ENCODE assay signal across 12 mouse cellular contexts in the genomic region with DNA sequence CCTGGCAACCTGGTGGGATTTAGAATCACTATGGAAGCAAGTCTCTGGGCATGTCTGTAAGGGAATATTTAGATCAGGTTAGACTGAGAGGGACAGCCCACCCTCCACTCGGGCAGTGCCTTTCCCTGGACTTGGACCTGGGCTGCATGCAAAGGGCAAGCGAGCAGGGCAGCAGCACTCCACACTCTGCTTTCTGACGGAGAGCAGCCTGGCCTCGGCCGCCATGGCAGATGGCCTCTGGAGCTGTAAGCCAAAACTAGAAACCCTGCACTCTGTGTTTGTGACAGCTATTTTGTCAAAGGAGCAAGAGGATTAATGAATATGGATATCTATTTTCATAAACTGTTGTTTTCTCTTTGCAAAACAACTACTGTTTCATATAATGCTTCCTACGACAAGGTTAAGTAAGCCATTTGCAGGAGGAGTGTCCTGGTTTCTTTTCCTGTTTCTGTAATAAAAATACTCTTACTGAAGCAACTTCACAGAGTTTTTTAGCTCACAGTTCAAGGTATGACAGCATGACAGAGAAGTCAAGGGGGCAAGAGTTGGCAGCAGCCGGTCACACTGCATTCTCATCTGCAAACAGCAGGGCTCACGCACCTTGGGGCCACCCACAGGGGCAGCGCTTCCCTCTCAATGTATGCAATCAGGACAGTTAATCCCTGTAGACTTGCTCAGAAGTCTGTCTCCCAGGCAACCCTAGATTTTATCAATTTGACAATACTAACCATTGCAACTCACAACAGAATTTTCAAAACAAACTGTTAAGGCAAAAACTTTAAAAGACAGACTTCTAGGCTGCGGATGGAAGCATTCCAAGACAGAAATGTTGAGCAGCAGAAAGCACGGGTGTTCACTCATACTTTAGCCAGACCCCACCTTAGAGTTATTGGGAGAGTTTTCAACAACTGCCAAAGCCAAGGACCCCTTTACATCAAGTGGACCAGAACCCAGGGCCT. TPM values are rescaled to one million over a fixed set of nuclear protein-coding genes. Genes with fewer than 3 reads are reported as not detected.
DNase-seq lines count a peak whose midpoint lies in the region; ATAC-seq lines count a peak whose summit lies in the region.
"Had no signal": no experiment of that assay in that cellular context is flagged by ENCODE, and none has a peak within 500 bp of the region (broad histone marks: within the 10 kb centered on the region; RNA-seq: fewer than 3 reads in every experiment).

No protein-coding gene starts in this region.

- no peak for ATAC-seq in heart, embryonic 13.5 days (ENCODE audit: extremely low read depth, insufficient number of reproducible peaks, low FRiP score, low TSS enrichment)
- peak; percentile 56; the same call in 1 of the 2 replicates for ATAC-seq in midbrain, embryonic 11.5 days (ENCODE audit: low FRiP score)
- ATAC-seq in midbrain, embryonic 13.5 days: no peak
- peak; percentile 34; the same call in 1 of the 2 replicates for ATAC-seq in megakaryocyte, adult 5-6 weeks (ENCODE audit: poor library complexity, severe bottlenecking)

- H3K9me3 ChIP-seq in heart, embryonic 13.5 days: no peaks in the 10 kb centered on the region
- no peaks in the 10 kb centered on the region for H3K9me3 ChIP-seq in midbrain, embryonic 11.5 days (ENCODE audit: control insufficient read depth, low read length)
- no peaks in the 10 kb centered on the region for H3K9me3 ChIP-seq in midbrain, embryonic 13.5 days

- no peak overlapping the region for H3K4me3 ChIP-seq in heart, embryonic 13.5 days
- no peak overlapping the region for H3K4me3 ChIP-seq in midbrain, embryonic 11.5 days (ENCODE audit: low read depth, low read length)
- H3K4me3 ChIP-seq in midbrain, embryonic 13.5 days (replicated peaks): no peak overlapping the region

- no peak for DNase-seq in heart, postnatal 14 days
- DNase-seq in midbrain, embryonic 11.5 days (ENCODE audit: low spot score, missing footprints): peak; percentile 85
- DNase-seq in cerebellum, adult 9-10 months: peak; percentile 83
- DNase-seq in gastrocnemius, adult 18-20 months (ENCODE audit: low spot score): no peak
- DNase-seq in kidney, postnatal 10 days: no peak
- DNase-seq: kidney, adult 8-10 months; lung, adult 2 months; right cerebral cortex, postnatal 4 days; thymus, adult 18-20 months had no signal

- no peaks in the 10 kb centered on the region for H3K27me3 ChIP-seq in heart, embryonic 13.5 days (replicated peaks)
- no peaks in the 10 kb centered on the region for H3K27me3 ChIP-seq in midbrain, embryonic 11.5 days (ENCODE audit: control insufficient read depth, insufficient read depth, low read length)
- H3K27me3 ChIP-seq in midbrain, embryonic 13.5 days: no peaks in the 10 kb centered on the region

- no peaks in the 10 kb centered on the region for H3K36me3 ChIP-seq in heart, embryonic 13.5 days
- no peaks in the 10 kb centered on the region for H3K36me3 ChIP-seq in midbrain, embryonic 11.5 days (ENCODE audit: control insufficient read depth, insufficient read depth, low read length)
- no peaks in the 10 kb centered on the region for H3K36me3 ChIP-seq in midbrain, embryonic 13.5 days

- no peak overlapping the region for H3K9ac ChIP-seq in heart, embryonic 13.5 days
- H3K9ac ChIP-seq in midbrain, embryonic 11.5 days (ENCODE audit: low read length): no peak overlapping the region
- no peak overlapping the region for H3K9ac ChIP-seq in midbrain, embryonic 13.5 days (replicated peaks)

- H3K27ac ChIP-seq in heart, embryonic 13.5 days (replicated peaks): peak overlapping the region; percentile 12; the same call in 1 of the 2 replicates
- no peak overlapping the region for H3K27ac ChIP-seq in midbrain, embryonic 11.5 days (ENCODE audit: low read depth, low read length)
- H3K27ac ChIP-seq in midbrain, embryonic 13.5 days: no peak overlapping the region; the same call in 1 of the 2 replicates

- intact Hi-C loops in heart, postnatal 14 days (cut with DNase I): no loop called here

- H3K4me2 ChIP-seq in heart, embryonic 13.5 days: no peak overlapping the region
- H3K4me2 ChIP-seq in midbrain, embryonic 11.5 days: no peak overlapping the region
- no peak overlapping the region for H3K4me2 ChIP-seq in midbrain, embryonic 13.5 days (replicated peaks)

- H3K4me1 ChIP-seq in heart, embryonic 13.5 days: peaks cover 73% of the 10 kb centered on the region
- peaks cover 20% of the 10 kb centered on the region for H3K4me1 ChIP-seq in midbrain, embryonic 11.5 days (ENCODE audit: control insufficient read depth, insufficient read depth, low read length)
- peaks cover 47% of the 10 kb centered on the region for H3K4me1 ChIP-seq in midbrain, embryonic 13.5 days (replicated peaks)

- 57% methylated on average over 11 of the region's 11 CpGs for WGBS in heart, embryonic 13.5 days
- WGBS in midbrain, embryonic 11.5 days: 51% methylated on average over 11 of the region's 11 CpGs
- 51% methylated on average over 11 of the region's 11 CpGs for WGBS in midbrain, embryonic 13.5 days

RNA-seq across cellular contexts. Expression of gene Sestd1, which starts 16.6 kb away (rescaled TPM):
- polyA plus RNA-seq in heart, embryonic 13.5 days (2015; fragmentation: Nextera tagmentation; extraction: Ambion mirVana): 8.1 and 8.4 TPM in 2 replicates
- 10 to 100 TPM; 23.5 to 25.0 TPM for total RNA-seq in heart, postnatal 14 days (2021)
- polyA plus RNA-seq in midbrain, embryonic 11.5 days (2014; fragmentation: Nextera tagmentation; extraction: Ambion mirVana): 24.8 and 27.3 TPM in 2 replicates
- polyA plus RNA-seq in midbrain, embryonic 13.5 days (2015; fragmentation: Nextera tagmentation; extraction: Ambion mirVana): 28.2 and 28.7 TPM in 2 replicates
- 13.9 and 15.8 TPM in 2 replicates for total RNA-seq in megakaryocyte, adult 5-6 weeks (2015)
- 21.1 and 25.6 TPM in 2 replicates for total RNA-seq in megakaryocyte, adult 5-6 weeks (2017)
- 1 to 10 TPM; 7.9 to 9.7 TPM for total RNA-seq in gastrocnemius, adult 18-20 months (2021)

Comparison
In these comparisons a context has a peak if more than half of its experiments do, and no peak if none do; other contexts are left out.
1. ATAC-seq: peak in midbrain, embryonic 11.5 days (single experiment) and megakaryocyte, adult 5-6 weeks (single experiment); none in heart, embryonic 13.5 days (single experiment) and midbrain, embryonic 13.5 days (single experiment).
2. DNase-seq: peak in midbrain, embryonic 11.5 days (single experiment) and cerebellum, adult 9-10 months (single experiment); none in heart, postnatal 14 days (0 of 2), gastrocnemius, adult 18-20 months (single experiment) and kidney, postnatal 10 days (single experiment).